Mouse (Mus musculus) bone marrow macrophage, adult 2 months (primary cell): ENCODE results near the gene Chrnb1.

Experiments used
- CTCF ChIP-seq: IDR thresholded peaks from 2 replicates; pipeline ENCODE4 v1.5.1; 2012; ENCODE audit warnings: low read depth, mild to moderate bottlenecking, low read length, moderate library complexity
- POLR2A ChIP-seq: IDR thresholded peaks from 2 replicates; pipeline ENCODE4 v1.6.1; 2012; ENCODE audit warnings: mild to moderate bottlenecking, low read depth, low read length, borderline replicate concordance

GRCm38 (mm10) chr11:69757303-69758089, 38.2 kb downstream of the Chrnb1 start:
- TF ChIP-seq CTCF, result no peak
- no peak for TF ChIP-seq POLR2A
